Mouse (Mus musculus): ENCODE data around the gene Retnlb. TPM values are rescaled to one million over a fixed set of nuclear protein-coding genes. Genes with fewer than 3 reads are reported as not detected.

The Retnlb gene
- polyA plus RNA-seq, 1 experiment from 2014 or later: 0.45 TPM

Other genes starting within 250 kb of the Retnlb start
- 0.18 and 0.46 TPM in 2 replicates for gene Trat1, start 44.8 kb upstream of the Retnlb start, polyA plus RNA-seq (2015; fragmentation: Nextera tagmentation; extraction: Ambion mirVana)
- gene Retnla, start 25.7 kb downstream of the Retnlb start, polyA plus RNA-seq (2015; fragmentation: Nextera tagmentation; extraction: Ambion mirVana): 14.3 and 22.5 TPM in 2 replicates
- 0.91 and 1.1 TPM in 2 replicates for gene Retnlg, start 55.8 kb downstream of the Retnlb start, polyA plus RNA-seq (2015; fragmentation: Nextera tagmentation; extraction: Ambion mirVana)
- 30.6 and 31.8 TPM in 2 replicates for gene Dzip3, start 177.3 kb downstream of the Retnlb start, polyA plus RNA-seq (2015; fragmentation: Nextera tagmentation; extraction: Ambion mirVana)
- 37.3 and 38.9 TPM in 2 replicates for gene Cip2a, start 177.3 kb downstream of the Retnlb start, polyA plus RNA-seq (2015; fragmentation: Nextera tagmentation; extraction: Ambion mirVana)
- not detected in 2 replicates for gene Myh15, start 240.6 kb downstream of the Retnlb start, polyA plus RNA-seq (2015; fragmentation: Nextera tagmentation; extraction: Ambion mirVana)

Measured in lung, embryonic 15.5 days (tissue).